Mouse (Mus musculus) thymus, adult 2 months (tissue): ENCODE data around the gene Znrf3.

Experiments used
- CTCF ChIP-seq: fragments of 200-500 bp; IDR thresholded peaks from 2 replicates; pipeline ENCODE4 v1.5.1; 2012; ENCODE audit warnings: mild to moderate bottlenecking, control low read depth, low read length, moderate library complexity, borderline replicate concordance; ENCODE audit not compliant: control insufficient read depth, poor library complexity, insufficient read depth; ENCODE audit errors: extremely low read depth
- POLR2A ChIP-seq: fragments of 200-500 bp; IDR thresholded peaks from 2 replicates; pipeline ENCODE4 v1.6.1; 2012; ENCODE audit warnings: mild to moderate bottlenecking, low read length, control low read depth, moderate library complexity; ENCODE audit not compliant: control insufficient read depth, poor library complexity, insufficient read depth; ENCODE audit errors: extremely low read depth

- no peak for TF ChIP-seq POLR2A
- no peak for TF ChIP-seq CTCF
These were observed 32.2 kb upstream of the Znrf3 start for GRCm38 (mm10) chr11:5476806-5477205.
